Mouse (Mus musculus) heart, adult 2 months (tissue): Measurements from ENCODE around the gene Runx3. TPM values are rescaled to one million over a fixed set of nuclear protein-coding genes. Genes with fewer than 3 reads are reported as not detected.
"Not testable (repeated sequence)": the region's sequence is repeated elsewhere in the genome, so short reads cannot be mapped to it uniquely, and the experiment has no call there.

Experiments used
- DNase-seq, 2 experiments: peaks; one replicate each; pipeline ENCODE4 v3.0.0; 2021
- H3K27ac ChIP-seq: fragments of 200-600 bp; 2 replicates; pipeline ENCODE4 v1.8.1; 2022
- H3K27me3 ChIP-seq: fragments of 200-500 bp; 2 replicates; pipeline ENCODE4 v1.6.1; 2012; ENCODE audit warnings: mild to moderate bottlenecking, low read length, inconsistent platforms, mixed read lengths; ENCODE audit not compliant: control insufficient read depth, insufficient read depth
- H3K36me3 ChIP-seq: fragments of 200-500 bp; 2 replicates; pipeline ENCODE4 v1.6.1; 2012; ENCODE audit warnings: low read length, inconsistent platforms; ENCODE audit not compliant: control insufficient read depth, insufficient read depth
- H3K4me1 ChIP-seq: fragments of 200-500 bp; 2 replicates; pipeline ENCODE4 v1.6.1; 2011; ENCODE audit warnings: low read length; ENCODE audit not compliant: control insufficient read depth, insufficient read depth
- H3K4me3 ChIP-seq: fragments of 200-600 bp; 2 replicates; pipeline ENCODE4 v1.8.1; 2022
- H3K79me2 ChIP-seq: fragments of 200-500 bp; replicated peaks from 2 replicates; pipeline ENCODE4 v1.6.1; 2012; ENCODE audit warnings: mild to moderate bottlenecking, inconsistent platforms, low read length, moderate library complexity, mixed read lengths; ENCODE audit not compliant: control insufficient read depth, insufficient read depth
- H3K9ac ChIP-seq: fragments of 200-500 bp; 2 replicates; pipeline ENCODE4 v1.6.1; 2012; ENCODE audit warnings: low read depth, mild to moderate bottlenecking, control low read depth, inconsistent platforms, low read length, mixed read lengths
- CTCF ChIP-seq: fragments of 200-600 bp; IDR thresholded peaks from 2 replicates; pipeline ENCODE4 v1.8.1; 2022; ENCODE audit warnings: antibody characterized with exemption, mild to moderate bottlenecking, moderate library complexity
- EP300 ChIP-seq: fragments of 200-500 bp; IDR thresholded peaks from 2 replicates; pipeline ENCODE4 v1.6.1; 2011; ENCODE audit warnings: low read depth, low read length, control low read depth; ENCODE audit not compliant: insufficient read depth
- POLR2A ChIP-seq: fragments of 200-500 bp; IDR thresholded peaks from 2 replicates; pipeline ENCODE4 v1.6.1; 2011; ENCODE audit warnings: mild to moderate bottlenecking, low read depth, low read length, control low read depth; ENCODE audit not compliant: insufficient read depth
- WGBS: fragments of 180-500 bp; shearing (Covaris S2); methylation state at CpG from one replicate; pipeline ENCODE4 v1.1.7; 2018; 5-methylcytosine and 5-hydroxymethylcytosine counted together
- intact Hi-C: fragments of 180-260 bp; cut with DNase I; formaldehyde crosslinking; loops from one replicate; pipeline ENCODE4 v1.15.1; 2025
- polyA plus RNA-seq: library from polyadenylated mRNA; depleted of rRNA; stranded (reverse); fragments of >200 nt; gene quantifications from 2 replicates; pipeline ENCODE4 v1.2.3, GENCODE M21; 2012
- total RNA-seq, 2 experiments: library from RNA; stranded (reverse); gene quantifications; 2 replicates each; pipeline ENCODE4 v1.2.3; 2021

Gene Runx3
- total and polyA plus RNA-seq, 3 experiments: 0.39 to 1.2 (median 0.97) TPM

DNA sequence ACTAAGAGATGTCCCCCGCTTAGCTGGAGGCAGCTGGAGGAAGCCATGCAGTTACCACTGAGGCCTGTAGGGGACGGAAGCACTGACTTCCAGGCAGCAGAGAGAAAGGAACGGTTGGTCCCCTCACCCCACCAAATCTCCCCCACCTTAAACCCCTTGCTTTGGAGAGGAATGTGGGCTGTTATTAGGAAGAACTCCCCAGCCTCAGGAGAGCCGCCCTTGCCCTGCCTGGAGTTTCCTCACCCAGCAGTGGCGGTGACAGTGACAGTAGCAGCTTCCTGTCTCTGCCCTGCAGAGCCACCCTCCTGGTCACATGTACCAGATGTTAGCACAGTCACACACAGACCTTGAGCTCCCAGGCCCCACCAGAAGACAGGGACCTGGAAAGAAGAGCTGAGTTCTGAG is 58.6 kb downstream of the Runx3 start:
- TF ChIP-seq CTCF (peak; percentile 63), EP300 (no peak), POLR2A (no peak)
- Histone ChIP-seq H3K36me3 (no peaks in the 10 kb centered on the region), H3K4me3 (no peak overlapping the region), H3K9ac (no peak overlapping the region), H3K27me3 (peaks cover 7% of the 10 kb centered on the region), H3K4me1 (no peaks in the 10 kb centered on the region), H3K79me2 (no peaks in the 10 kb centered on the region), H3K27ac (no peak overlapping the region)
- WGBS: 38% methylated on average over 5 of the region's 5 CpGs
- DNase-seq: peak in 1 of 2 experiments; percentile 39
- intact Hi-C loops: no loop called here

- no peaks in the 10 kb centered on the region for H3K79me2 ChIP-seq
- intact Hi-C loops: no loop called here
These were observed 61.4 kb downstream of the Runx3 start for GRCm38 (mm10) chr4:135181819-135182218.

DNA sequence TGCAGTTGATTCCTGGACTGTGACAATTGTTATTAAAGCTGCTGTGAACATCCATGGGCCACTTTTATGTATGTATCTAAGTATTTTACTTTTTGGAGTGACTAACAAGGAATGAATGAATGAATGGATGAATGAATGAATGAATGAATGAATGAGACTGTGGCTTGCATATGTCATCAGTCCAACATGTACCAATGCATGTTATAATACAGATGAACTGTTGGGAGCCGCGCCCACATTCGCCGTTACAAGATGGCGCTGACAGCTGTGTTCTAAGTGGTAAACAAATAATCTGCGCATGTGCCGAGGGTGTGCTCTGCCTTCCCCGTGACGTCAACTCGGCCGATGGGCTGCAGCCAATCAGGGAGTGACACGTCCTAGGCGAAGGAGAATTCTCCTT is 63.8 kb downstream of the Runx3 start:
- DNase-seq, H3K27me3 ChIP-seq, H3K79me2 ChIP-seq, H3K36me3 ChIP-seq, H3K27ac ChIP-seq, H3K9ac ChIP-seq, intact Hi-C loops, H3K4me3 ChIP-seq, H3K4me1 ChIP-seq: not testable (repeated sequence)
- WGBS: 98% methylated on average over 7 of the region's 13 CpGs

More at GRCm38 (mm10) chr4:135181819-135182218, 61.4 kb downstream of the Runx3 start:
- no peak for DNase-seq
- no peaks in the 10 kb centered on the region for H3K27me3 ChIP-seq
- no peaks in the 10 kb centered on the region for H3K4me1 ChIP-seq
- H3K9ac ChIP-seq: no peak overlapping the region
- TF ChIP-seq EP300 (no peak), CTCF (no peak), POLR2A (no peak)
- WGBS: 83% methylated on average over 4 of the region's 4 CpGs
- H3K4me3 ChIP-seq: no peak overlapping the region
- H3K27ac ChIP-seq: no peak overlapping the region
- no peaks in the 10 kb centered on the region for H3K36me3 ChIP-seq

GRCm38 (mm10) chr4:135189452-135190008 is 69.1 kb downstream of the Runx3 start:
- no peaks in the 10 kb centered on the region for H3K36me3 ChIP-seq
- WGBS: 55% methylated on average over 12 of the region's 12 CpGs
- peak; percentile 39 to 57 for DNase-seq
- H3K27ac ChIP-seq: no peak overlapping the region
- no peaks in the 10 kb centered on the region for H3K79me2 ChIP-seq
- no peaks in the 10 kb centered on the region for H3K27me3 ChIP-seq
- H3K4me3 ChIP-seq: no peak overlapping the region
- intact Hi-C loops: no loop called here
- TF ChIP-seq EP300 (no peak), CTCF (no peak), POLR2A (no peak)
- no peak overlapping the region for H3K9ac ChIP-seq
- no peaks in the 10 kb centered on the region for H3K4me1 ChIP-seq

- intact Hi-C loops: no loop called here
- DNase-seq: no peak
- TF ChIP-seq EP300: no peak
- no peak for TF ChIP-seq CTCF
- TF ChIP-seq POLR2A: no peak
- no peak overlapping the region for H3K4me3 ChIP-seq
- no peak overlapping the region for H3K27ac ChIP-seq
- 85% methylated on average over 1 of the region's 1 CpGs for WGBS
- no peaks in the 10 kb centered on the region for H3K4me1 ChIP-seq
- H3K9ac ChIP-seq: no peak overlapping the region
- no peaks in the 10 kb centered on the region for H3K79me2 ChIP-seq
- H3K36me3 ChIP-seq: no peaks in the 10 kb centered on the region
- H3K27me3 ChIP-seq: no peaks in the 10 kb centered on the region
These were observed 69.9 kb downstream of the Runx3 start for GRCm38 (mm10) chr4:135190364-135190763.

DNA sequence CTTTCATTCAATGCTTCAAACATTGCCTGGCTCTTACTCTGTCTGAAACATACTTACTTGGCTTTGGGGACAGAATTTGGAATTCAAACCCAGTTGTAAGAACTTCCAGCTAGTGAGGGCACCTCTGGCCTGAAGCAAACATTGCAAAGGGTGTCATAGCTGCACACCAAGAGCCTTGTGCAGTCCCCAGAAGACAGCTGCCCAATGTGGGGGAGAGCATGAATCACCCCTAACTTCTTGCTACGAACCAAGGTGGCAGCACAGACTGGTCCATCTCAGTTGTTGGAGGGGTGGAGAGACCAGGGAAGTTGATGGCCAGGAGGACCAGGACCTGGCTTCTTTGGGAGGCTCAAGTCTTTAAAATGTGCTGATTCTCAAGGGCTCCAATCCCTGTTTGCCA is 70.7 kb downstream of the Runx3 start:
- no peak for DNase-seq
- Histone ChIP-seq H3K4me1 (no peaks in the 10 kb centered on the region), H3K27me3 (no peaks in the 10 kb centered on the region), H3K4me3 (no peak overlapping the region), H3K79me2 (no peaks in the 10 kb centered on the region), H3K36me3 (no peaks in the 10 kb centered on the region), H3K9ac (no peak overlapping the region), H3K27ac (no peak overlapping the region)
- TF ChIP-seq POLR2A: no peak
- no peak for TF ChIP-seq EP300
- no peak for TF ChIP-seq CTCF
- intact Hi-C loops: no loop called here
- 85% methylated on average over 1 of the region's 1 CpGs for WGBS
